Mouse (Mus musculus) MEL (cell line): Measurements from ENCODE around the gene Qrich1.

Experiments used
- EP300 ChIP-seq, 2 experiments: IDR thresholded peaks; 2 replicates each; pipeline ENCODE4 v1.6.1; 2011; ENCODE audit warnings: improper control_type of control experiment in 2 of 2, low read length in 2 of 2, low read depth in 1 of 2, mild to moderate bottlenecking in 1 of 2
- KAT2A ChIP-seq: conservative IDR thresholded peaks from 2 replicates; pipeline ENCODE4 v1.6.1; 2012; ENCODE audit warnings: low read depth, low read length, improper control_type of control experiment, inconsistent platforms
- MAX ChIP-seq: IDR thresholded peaks from 2 replicates; pipeline ENCODE4 v1.6.1; 2011; ENCODE audit warnings: low read length, improper control_type of control experiment
- MYC ChIP-seq: IDR thresholded peaks from 2 replicates; pipeline ENCODE4 v1.6.1; 2011; ENCODE audit warnings: low read depth, mild to moderate bottlenecking, low read length, improper control_type of control experiment, moderate library complexity
- POLR2A ChIP-seq, 2 experiments: IDR thresholded peaks; 2 replicates each; pipeline ENCODE4 v1.6.1; 2011 to 2012; ENCODE audit warnings: low read length in 2 of 2, mild to moderate bottlenecking in 2 of 2, control low read depth in 1 of 2, improper control_type of control experiment in 1 of 2, low read depth in 1 of 2, moderate library complexity in 1 of 2; ENCODE audit not compliant: control insufficient read depth in 1 of 2, insufficient read depth in 1 of 2, poor library complexity in 1 of 2
- SMC3 ChIP-seq: IDR thresholded peaks from 2 replicates; pipeline ENCODE4 v1.6.1; 2011; ENCODE audit warnings: low read depth, low read length, improper control_type of control experiment
- ZKSCAN1 ChIP-seq: IDR thresholded peaks from 2 replicates; pipeline ENCODE4 v1.6.1; 2012; ENCODE audit warnings: low read depth, mild to moderate bottlenecking, inconsistent platforms, low read length, improper control_type of control experiment, moderate library complexity
- ZNF384 ChIP-seq: IDR thresholded peaks from 2 replicates; pipeline ENCODE4 v1.6.1; 2012; ENCODE audit warnings: low read depth, mild to moderate bottlenecking, inconsistent platforms, low read length, improper control_type of control experiment

DNA sequence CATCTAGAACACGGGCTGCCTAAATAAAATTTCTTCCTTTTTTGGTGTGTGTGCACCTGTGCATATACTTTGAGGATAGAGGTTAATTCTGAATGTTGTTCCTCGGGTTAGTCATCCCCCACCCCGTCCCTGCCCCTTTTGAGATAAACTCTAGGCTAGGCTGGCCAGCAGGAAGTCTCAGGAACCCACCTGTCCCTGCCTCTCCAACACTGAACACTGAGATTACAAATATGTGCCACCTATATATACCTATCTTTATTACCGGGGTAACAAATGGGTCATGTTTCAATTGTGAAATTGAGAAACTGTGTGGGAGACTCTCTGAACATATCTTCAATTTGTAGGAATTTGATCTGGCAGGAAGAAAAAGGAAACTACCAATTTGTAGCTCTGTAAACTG lies 92.3 kb downstream of the Qrich1 start:
- no peak for TF ChIP-seq SMC3
- no peak for TF ChIP-seq MAX
- no peak for TF ChIP-seq KAT2A
- TF ChIP-seq ZKSCAN1, result no peak
- TF ChIP-seq POLR2A (IDR thresholded peaks at IDR 0.05; ENCODE audit: control insufficient read depth in 1 of 2, insufficient read depth in 1 of 2, low read depth in 1 of 2, low read length in 2 of 2, poor library complexity in 1 of 2), result no peak
- TF ChIP-seq ZNF384, result no peak
- no peak for TF ChIP-seq MYC
- no peak for TF ChIP-seq EP300 (IDR thresholded peaks at IDR 0.05; ENCODE audit: low read depth in 1 of 2, low read length in 2 of 2)
